Comparison of ENCODE assay signal across 17 mouse cellular contexts in genomic region chr5:99857106-99857637, GRCm38 (mm10). TPM values are rescaled to one million over a fixed set of nuclear protein-coding genes. Genes with fewer than 3 reads are reported as not detected.
DNase-seq lines count a peak whose midpoint lies in the region; ATAC-seq and TF ChIP-seq lines count a peak whose summit lies in the region.
"Had no signal": no experiment of that assay in that cellular context is flagged by ENCODE, and none has a peak within 500 bp of the region (broad histone marks: within the 10 kb centered on the region; RNA-seq: fewer than 3 reads in every experiment).

No protein-coding gene starts in this region.

- ATAC-seq in CD4-positive, CD25-positive, alpha-beta regulatory T cell, adult 4 months: no peak
- ATAC-seq in hindbrain, embryonic 12.5 days (ENCODE audit: low FRiP score): no peak
- no peak for ATAC-seq in hindbrain, embryonic 16.5 days
- ATAC-seq in embryonic facial prominence, embryonic 14.5 days (ENCODE audit: low read depth): no peak
- ATAC-seq in forebrain, embryonic 14.5 days: no peak

- H3K9ac ChIP-seq in hindbrain, embryonic 12.5 days: no peak overlapping the region
- no peak overlapping the region for H3K9ac ChIP-seq in hindbrain, embryonic 16.5 days (ENCODE audit: low read depth, low read length)
- H3K9ac ChIP-seq in embryonic facial prominence, embryonic 14.5 days (ENCODE audit: low read depth, low read length): no peak overlapping the region
- H3K9ac ChIP-seq in forebrain, embryonic 14.5 days (ENCODE audit: low read length): no peak overlapping the region
- H3K9ac ChIP-seq: hindbrain, embryonic 13.5 days; lung, embryonic 14.5 days; neural tube, embryonic 12.5 days had no signal

- H3K27ac ChIP-seq in hindbrain, embryonic 12.5 days: no peak overlapping the region
- no peak overlapping the region for H3K27ac ChIP-seq in hindbrain, embryonic 16.5 days (ENCODE audit: low read depth, low read length)
- no peak overlapping the region for H3K27ac ChIP-seq in embryonic facial prominence, embryonic 14.5 days (replicated peaks; ENCODE audit: low read depth, low read length)
- peak overlapping the region; percentile 67 for H3K27ac ChIP-seq in thymus, adult 2 months (ENCODE audit: control insufficient read depth, insufficient read depth, low read length)
- no peak overlapping the region for H3K27ac ChIP-seq in forebrain, embryonic 14.5 days (ENCODE audit: low read depth, low read length)
- H3K27ac ChIP-seq: hindbrain, embryonic 13.5 days; neural tube, embryonic 12.5 days had no signal

- intact Hi-C loops in left cerebral cortex, postnatal 36 days (cut with DNase I): no loop called here

- no peak overlapping the region for H3K4me3 ChIP-seq in hindbrain, embryonic 12.5 days
- H3K4me3 ChIP-seq in hindbrain, embryonic 16.5 days (ENCODE audit: low read length): no peak overlapping the region
- H3K4me3 ChIP-seq in embryonic facial prominence, embryonic 14.5 days (ENCODE audit: low read depth, low read length): no peak overlapping the region
- H3K4me3 ChIP-seq in thymus, adult 2 months (ENCODE audit: control insufficient read depth, insufficient read depth, low read length): peak overlapping the region; percentile 5
- no peak overlapping the region for H3K4me3 ChIP-seq in forebrain, embryonic 14.5 days (ENCODE audit: low read depth, low read length)
- H3K4me3 ChIP-seq: hindbrain, embryonic 13.5 days; neural tube, embryonic 12.5 days had no signal

- 33% methylated on average over 14 of the region's 14 CpGs for WGBS in hindbrain, embryonic 12.5 days
- 44% methylated on average over 14 of the region's 14 CpGs for WGBS in hindbrain, embryonic 16.5 days
- WGBS in embryonic facial prominence, embryonic 14.5 days: 25% methylated on average over 13 of the region's 14 CpGs
- 30% methylated on average over 14 of the region's 14 CpGs for WGBS in thymus, adult 2 months
- 46% methylated on average over 14 of the region's 14 CpGs for WGBS in forebrain, embryonic 14.5 days

- peak overlapping the region; percentile 18; the same call in 1 of the 2 replicates for H3K4me2 ChIP-seq in hindbrain, embryonic 12.5 days (replicated peaks)
- no peak overlapping the region for H3K4me2 ChIP-seq in hindbrain, embryonic 16.5 days (ENCODE audit: low read length)
- H3K4me2 ChIP-seq in embryonic facial prominence, embryonic 14.5 days (ENCODE audit: low read depth, low read length): no peak overlapping the region
- no peak overlapping the region for H3K4me2 ChIP-seq in forebrain, embryonic 14.5 days (ENCODE audit: low read length)
- H3K4me2 ChIP-seq: hindbrain, embryonic 13.5 days; lung, embryonic 14.5 days; neural tube, embryonic 12.5 days had no signal

- DNase-seq in CD4-positive, CD25-positive, alpha-beta regulatory T cell, adult 2 months (ENCODE audit: low read depth, low spot score): peak; percentile 6
- DNase-seq in embryonic facial prominence, embryonic 14.5 days (ENCODE audit: low spot score): peak; percentile 26
- peak; percentile 81 for DNase-seq in thymus, adult 2 months
- DNase-seq in left cerebral cortex, postnatal 36 days (ENCODE audit: low spot score in 2 of 2): no peak
- DNase-seq in forebrain, embryonic 14.5 days (ENCODE audit: low spot score): no peak
- DNase-seq: cerebellum, adult 9-11 months; gastrocnemius, postnatal 10 days; kidney, adult 9 months; lung, embryonic 14.5 days had no signal

- H3K4me1 ChIP-seq in hindbrain, embryonic 12.5 days: peaks cover 8% of the 10 kb centered on the region
- no peaks in the 10 kb centered on the region for H3K4me1 ChIP-seq in hindbrain, embryonic 16.5 days (ENCODE audit: control insufficient read depth, insufficient read depth, low read depth, low read length)
- 0 out of 2 replicates have a peak, but pooled peaks cover 7% of the 10 kb centered on the region for H3K4me1 ChIP-seq in embryonic facial prominence, embryonic 14.5 days (ENCODE audit: control insufficient read depth, insufficient read depth, low read length)
- H3K4me1 ChIP-seq in thymus, adult 2 months (replicated peaks; ENCODE audit: control insufficient read depth, insufficient read depth, low read length): peaks cover 27% of the 10 kb centered on the region
- H3K4me1 ChIP-seq in forebrain, embryonic 14.5 days (ENCODE audit: control insufficient read depth, insufficient read depth, low read length): no peaks in the 10 kb centered on the region
- H3K4me1 ChIP-seq: neural tube, embryonic 12.5 days had no signal

- peaks cover 10% of the 10 kb centered on the region; the same call in 1 of the 2 replicates for H3K27me3 ChIP-seq in hindbrain, embryonic 12.5 days
- H3K27me3 ChIP-seq in hindbrain, embryonic 16.5 days (replicated peaks; ENCODE audit: control insufficient read depth, insufficient read depth, low read length): no peaks in the 10 kb centered on the region
- no peaks in the 10 kb centered on the region for H3K27me3 ChIP-seq in embryonic facial prominence, embryonic 14.5 days (replicated peaks; ENCODE audit: control insufficient read depth, insufficient read depth, low read length)
- no peaks in the 10 kb centered on the region for H3K27me3 ChIP-seq in thymus, adult 2 months (ENCODE audit: control insufficient read depth, insufficient read depth, low read length)
- H3K27me3 ChIP-seq in forebrain, embryonic 14.5 days (replicated peaks; ENCODE audit: control insufficient read depth, insufficient read depth, low read length): no peaks in the 10 kb centered on the region
- H3K27me3 ChIP-seq: neural tube, embryonic 12.5 days had no signal

- no peak for TF ChIP-seq POLR2A in thymus, adult 2 months (IDR thresholded peaks at IDR 0.05; ENCODE audit: control insufficient read depth, extremely low read depth, insufficient read depth, low read length, poor library complexity)

- H3K36me3 ChIP-seq in hindbrain, embryonic 12.5 days: no peaks in the 10 kb centered on the region
- no peaks in the 10 kb centered on the region for H3K36me3 ChIP-seq in hindbrain, embryonic 16.5 days (ENCODE audit: control insufficient read depth, insufficient read depth, low read length)
- no peaks in the 10 kb centered on the region for H3K36me3 ChIP-seq in embryonic facial prominence, embryonic 14.5 days (ENCODE audit: control insufficient read depth, insufficient read depth, low read length)
- H3K36me3 ChIP-seq in thymus, adult 2 months (ENCODE audit: control insufficient read depth, insufficient read depth, low read length): no peaks in the 10 kb centered on the region
- no peaks in the 10 kb centered on the region for H3K36me3 ChIP-seq in forebrain, embryonic 14.5 days (ENCODE audit: control insufficient read depth, insufficient read depth, low read length)
- H3K36me3 ChIP-seq: G1E; hindbrain, embryonic 13.5 days; neural tube, embryonic 12.5 days had no signal

- no peak for TF ChIP-seq CTCF in thymus, adult 2 months (IDR thresholded peaks at IDR 0.05; ENCODE audit: borderline replicate concordance, control insufficient read depth, extremely low read depth, insufficient read depth, low read length, poor library complexity)

- H3K9me3 ChIP-seq in hindbrain, embryonic 12.5 days (replicated peaks): no peaks in the 10 kb centered on the region
- no peaks in the 10 kb centered on the region for H3K9me3 ChIP-seq in hindbrain, embryonic 16.5 days (ENCODE audit: control insufficient read depth, low read length)
- no peaks in the 10 kb centered on the region for H3K9me3 ChIP-seq in embryonic facial prominence, embryonic 14.5 days (ENCODE audit: control insufficient read depth, low read length)
- no peaks in the 10 kb centered on the region for H3K9me3 ChIP-seq in forebrain, embryonic 14.5 days (replicated peaks; ENCODE audit: control insufficient read depth, low read length)
- H3K9me3 ChIP-seq: hindbrain, embryonic 13.5 days; neural tube, embryonic 12.5 days had no signal

RNA-seq across cellular contexts. Expression of gene Vamp9, which starts 48.9 kb away (rescaled TPM):
- polyA plus RNA-seq in CD4-positive, CD25-positive, alpha-beta regulatory T cell, adult 4 months (2017; shearing (Covaris generic)): under 1 TPM in 1 of 2 experiments, not detected in 1; 0.50 TPM
- 0.50 TPM in 1 of 2 replicates, not detected in the other for polyA plus RNA-seq in hindbrain, embryonic 12.5 days (2016; fragmentation: Nextera tagmentation; extraction: Ambion mirVana)
- 0.34 and 0.61 TPM in 2 replicates for polyA plus RNA-seq in hindbrain, embryonic 16.5 days (2015; fragmentation: Nextera tagmentation; extraction: Ambion mirVana)
- polyA plus RNA-seq in embryonic facial prominence, embryonic 14.5 days (2014; fragmentation: Nextera tagmentation; extraction: Ambion mirVana): not detected in 2 replicates
- not detected in 2 replicates for polyA plus RNA-seq in thymus, adult 2 months (2012; rRNA removed)
- under 1 TPM; 0.75 to 0.76 TPM for total RNA-seq in left cerebral cortex, postnatal 36 days (2021)
- polyA plus RNA-seq in forebrain, embryonic 14.5 days (2014; fragmentation: Nextera tagmentation; extraction: Ambion mirVana): 0.75 and 0.83 TPM in 2 replicates
- total RNA-seq: G1E; layer of hippocampus, postnatal 14 days; megakaryocyte, adult 5-6 weeks had no signal
- polyA plus RNA-seq: G1E had no signal

Comparison
In these comparisons a context has a peak if more than half of its experiments do, and no peak if none do; other contexts are left out.
1. DNase-seq: peak in CD4-positive, CD25-positive, alpha-beta regulatory T cell, adult 2 months (single experiment), embryonic facial prominence, embryonic 14.5 days (single experiment) and thymus, adult 2 months (single experiment); none in left cerebral cortex, postnatal 36 days (0 of 2) and forebrain, embryonic 14.5 days (single experiment).